Mouse (Mus musculus): ENCODE measurements around the gene Snx5.

DNA sequence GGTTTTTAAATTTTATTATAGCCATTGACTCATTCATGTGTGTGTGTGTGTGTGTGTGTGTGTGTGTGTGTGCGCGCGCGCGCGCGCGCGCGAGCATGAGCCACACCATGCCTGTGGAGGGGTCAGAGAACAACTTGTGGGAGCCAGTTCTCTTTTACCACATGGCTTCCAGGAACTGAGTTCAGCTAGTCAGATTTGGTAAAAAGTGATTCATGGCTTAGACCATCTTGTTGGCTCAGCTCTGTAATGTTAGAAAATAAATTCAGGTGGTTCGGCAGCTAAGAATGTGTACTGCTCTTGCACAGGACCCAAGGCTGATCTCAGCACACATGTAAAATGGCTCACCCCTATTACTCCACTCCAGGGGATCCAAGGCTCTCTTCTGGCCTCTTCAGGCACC, 30.4 kb upstream of the Snx5 start:
- TF ChIP-seq EP300 (IDR thresholded peaks at IDR 0.05), result no peak
- no peak for TF ChIP-seq CTCF (IDR thresholded peaks at IDR 0.05)

Data from lung, postnatal 0 days (tissue).